Mouse (Mus musculus) lung, postnatal 0 days (tissue): Measurements from ENCODE around the gene Slc22a20. TPM values are rescaled to one million over a fixed set of nuclear protein-coding genes. Genes with fewer than 3 reads are reported as not detected.

Source experiments
- ATAC-seq: fragments of 200-750 bp; cut with Nextera tagmentation; 2 replicates; pipeline ENCODE4 v1.8.0; 2017; ENCODE audit warnings: moderate library complexity
- DNase-seq: peaks from one replicate; pipeline ENCODE4 v3.0.0-alpha.2; 2016; ENCODE audit warnings: low spot score
- H3K27ac ChIP-seq: fragments of 300-500 bp; sonication (generic); 2 replicates; pipeline ENCODE4 v1.5.1; 2014; ENCODE audit warnings: antibody characterized with exemption, mild to moderate bottlenecking, low read length, mixed read lengths
- H3K27me3 ChIP-seq: fragments of 300-500 bp; sonication (generic); replicated peaks from 2 replicates; pipeline ENCODE4 v1.6.1; 2014; ENCODE audit warnings: low read length, mixed read lengths; ENCODE audit not compliant: insufficient read depth
- H3K36me3 ChIP-seq: fragments of 300-500 bp; sonication (generic); 2 replicates; pipeline ENCODE4 v1.6.1; 2014; ENCODE audit warnings: low read length, mixed read lengths; ENCODE audit not compliant: insufficient read depth
- H3K4me1 ChIP-seq: fragments of 300-500 bp; sonication (generic); 2 replicates; pipeline ENCODE4 v1.6.1; 2014; ENCODE audit warnings: antibody characterized with exemption, low read depth, low read length, mixed read lengths; ENCODE audit not compliant: insufficient read depth
- H3K4me2 ChIP-seq: fragments of 300-500 bp; sonication (generic); replicated peaks from 2 replicates; pipeline ENCODE4 v1.6.1; 2014; ENCODE audit warnings: low read depth, mild to moderate bottlenecking, low read length, moderate library complexity, mixed read lengths
- H3K4me3 ChIP-seq: fragments of 300-500 bp; sonication (generic); 2 replicates; pipeline ENCODE4 v1.5.1; 2014; ENCODE audit warnings: low read depth, low read length
- H3K9ac ChIP-seq: fragments of 300-500 bp; sonication (generic); replicated peaks from 2 replicates; pipeline ENCODE4 v1.6.1; 2014; ENCODE audit warnings: low read depth, mild to moderate bottlenecking
- H3K9me3 ChIP-seq: fragments of 300-500 bp; sonication (generic); 2 replicates; pipeline ENCODE4 v1.6.1; 2016; ENCODE audit warnings: low read length, mixed read lengths
- CTCF ChIP-seq: IDR thresholded peaks from 2 replicates; pipeline ENCODE4 v1.5.1; 2016; ENCODE audit warnings: antibody characterized with exemption, mild to moderate bottlenecking
- EP300 ChIP-seq: IDR thresholded peaks from 2 replicates; pipeline ENCODE4 v1.6.1; 2016; ENCODE audit warnings: antibody characterized with exemption, mild to moderate bottlenecking, control low read depth
- WGBS: fragments of 180-500 bp; shearing (Covaris S2); extraction: QIAGEN DNeasy Blood & Tissue Kit; methylation state at CpG from one replicate; pipeline ENCODE4 v1.1.7; 2014; 5-methylcytosine and 5-hydroxymethylcytosine counted together
- polyA plus RNA-seq: library from polyadenylated mRNA; unstranded; fragments of >200 nt; fragmentation: Nextera tagmentation; extraction: Ambion mirVana; gene quantifications from 2 replicates; pipeline ENCODE4 v1.2.1, GENCODE M21; 2015

The Slc22a20 gene
- polyA plus RNA-seq, 1 experiment from 2014 or later, result not detected

GRCm38 (mm10) chr19:5951631-5952030 is 34.3 kb downstream of the Slc22a20 start:
- H3K27me3 ChIP-seq, result no peaks in the 10 kb centered on the region
- WGBS, result 80% methylated on average over 16 of the region's 16 CpGs
- DNase-seq (no peak), ATAC-seq (no peak)
- peaks cover 5% of the 10 kb centered on the region for H3K4me1 ChIP-seq
- no peaks in the 10 kb centered on the region for H3K9me3 ChIP-seq
- TF ChIP-seq EP300 (no peak), CTCF (no peak)
- no peak overlapping the region; the same call in 1 of the 2 replicates for H3K4me2 ChIP-seq
- peak overlapping the region; percentile 43; the same call in 1 of the 2 replicates for H3K27ac ChIP-seq
- H3K9ac ChIP-seq, result no peak overlapping the region
- H3K36me3 ChIP-seq, result 0 out of 2 replicates have a peak, but pooled peaks cover 3% of the 10 kb centered on the region
- no peak overlapping the region for H3K4me3 ChIP-seq

- no peak for DNase-seq
- Histone ChIP-seq H3K4me2 (no peak overlapping the region), H3K27me3 (no peaks in the 10 kb centered on the region), H3K27ac (no peak overlapping the region), H3K9ac (no peak overlapping the region), H3K9me3 (no peaks in the 10 kb centered on the region), H3K36me3 (0 out of 2 replicates have a peak, but pooled peaks cover 3% of the 10 kb centered on the region), H3K4me3 (no peak overlapping the region), H3K4me1 (peaks cover 16% of the 10 kb centered on the region)
- TF ChIP-seq CTCF, result no peak
- no peak for TF ChIP-seq EP300
- ATAC-seq, result no peak
- WGBS, result 90% methylated on average over 11 of the region's 11 CpGs
Measured at GRCm38 (mm10) chr19:5950218-5950617, 35.7 kb downstream of the Slc22a20 start.

- H3K4me1 ChIP-seq, result peaks cover 29% of the 10 kb centered on the region
- H3K9me3 ChIP-seq, result no peaks in the 10 kb centered on the region
- TF ChIP-seq EP300, result peak; percentile 27; the same call in 1 of the 2 replicates
- TF ChIP-seq CTCF, result no peak
- ATAC-seq, result peak; percentile 17; the same call in 1 of the 2 replicates
- no peaks in the 10 kb centered on the region for H3K27me3 ChIP-seq
- H3K27ac ChIP-seq, result peak overlapping the region; percentile 78
- peak; percentile 66 for DNase-seq
- H3K4me2 ChIP-seq, result peak overlapping the region; percentile 17; the same call in 1 of the 2 replicates
- no peak overlapping the region for H3K4me3 ChIP-seq
- 0 out of 2 replicates have a peak, but pooled peaks cover 3% of the 10 kb centered on the region for H3K36me3 ChIP-seq
- 20% methylated on average over 8 of the region's 8 CpGs for WGBS
- no peak overlapping the region for H3K9ac ChIP-seq
Measured at GRCm38 (mm10) chr19:5945891-5946290, 40.1 kb downstream of the Slc22a20 start.

DNA sequence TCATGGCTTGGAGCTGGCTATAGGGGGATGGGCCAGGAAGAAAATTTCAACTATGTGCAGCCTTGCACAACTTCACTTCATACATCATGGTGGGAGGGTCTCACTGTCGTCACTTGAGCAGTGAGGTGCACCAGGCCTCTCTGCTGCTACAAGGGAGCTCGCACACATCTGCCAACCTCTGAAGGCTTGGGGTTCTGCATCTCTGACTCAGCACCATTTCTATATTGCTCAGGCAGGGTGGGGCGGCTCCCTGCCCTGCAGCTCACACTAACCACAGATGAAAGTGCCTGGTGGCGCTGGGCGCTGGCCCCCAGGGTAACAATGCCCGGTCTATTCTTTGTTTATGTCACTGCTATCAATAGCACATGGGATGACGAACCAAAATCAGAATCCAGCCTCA is 40.9 kb downstream of the Slc22a20 start:
- 35% methylated on average over 7 of the region's 7 CpGs for WGBS
- peak; percentile 88 for ATAC-seq
- Histone ChIP-seq H3K4me1 (peaks cover 31% of the 10 kb centered on the region), H3K4me3 (no peak overlapping the region), H3K27ac (peak overlapping the region; percentile 78), H3K9ac (no peak overlapping the region), H3K9me3 (no peaks in the 10 kb centered on the region), H3K4me2 (peak overlapping the region; percentile 14; the same call in 1 of the 2 replicates), H3K36me3 (0 out of 2 replicates have a peak, but pooled peaks cover 3% of the 10 kb centered on the region), H3K27me3 (no peaks in the 10 kb centered on the region)
- TF ChIP-seq EP300 (peak; percentile 67; the same call in 1 of the 2 replicates), CTCF (peak; percentile 15; the same call in 1 of the 2 replicates)
- DNase-seq, result peak; percentile 95

- no peak for DNase-seq
- Histone ChIP-seq H3K9ac (no peak overlapping the region), H3K4me3 (no peak overlapping the region), H3K4me2 (no peak overlapping the region), H3K36me3 (no peaks in the 10 kb centered on the region), H3K27me3 (no peaks in the 10 kb centered on the region), H3K27ac (peak overlapping the region; percentile 54; the same call in 1 of the 2 replicates), H3K4me1 (peaks cover 36% of the 10 kb centered on the region), H3K9me3 (no peaks in the 10 kb centered on the region)
- WGBS, result 30% methylated on average over 8 of the region's 8 CpGs
- no peak for TF ChIP-seq EP300
- no peak for TF ChIP-seq CTCF
- ATAC-seq, result no peak
Measured at GRCm38 (mm10) chr19:5944145-5944544, 41.8 kb downstream of the Slc22a20 start.

- Histone ChIP-seq H3K4me3 (no peak overlapping the region), H3K27me3 (no peaks in the 10 kb centered on the region), H3K36me3 (no peaks in the 10 kb centered on the region), H3K4me2 (no peak overlapping the region), H3K4me1 (peaks cover 36% of the 10 kb centered on the region), H3K9ac (no peak overlapping the region), H3K27ac (no peak overlapping the region), H3K9me3 (no peaks in the 10 kb centered on the region)
- DNase-seq (no peak), ATAC-seq (no peak)
- TF ChIP-seq CTCF, result no peak
- TF ChIP-seq EP300, result no peak
- 91% methylated on average over 15 of the region's 15 CpGs for WGBS
Measured at GRCm38 (mm10) chr19:5943404-5943803, 42.5 kb downstream of the Slc22a20 start.
